Mouse (Mus musculus): ENCODE results near the gene Arrdc5. TPM values are rescaled to one million over a fixed set of nuclear protein-coding genes. Genes with fewer than 3 reads are reported as not detected.
A peak's percentile ranks its signal among the peaks of the same experiment; 100 is the strongest.

The Arrdc5 gene
- not detected in 2 replicates for polyA plus RNA-seq (2016; fragmentation: Nextera tagmentation; extraction: Ambion mirVana)

DNA sequence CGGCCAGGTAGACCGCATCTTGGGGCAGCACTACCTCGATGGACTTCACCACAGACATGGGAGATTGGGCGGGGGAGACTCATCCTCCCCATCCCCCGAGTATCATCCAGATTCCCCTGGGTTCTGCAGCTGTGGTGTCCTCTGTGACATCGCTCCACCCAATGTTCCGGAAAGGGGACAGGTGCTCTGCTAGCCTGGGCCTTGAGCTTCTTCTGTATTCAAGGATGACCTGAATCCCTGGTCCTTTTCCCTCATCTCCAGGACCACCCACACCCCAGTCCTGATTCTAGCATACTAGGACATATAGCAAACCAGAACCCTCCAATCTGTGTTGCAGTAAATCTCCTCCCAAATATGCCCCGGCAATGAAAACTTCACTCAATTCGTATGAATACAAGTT lies at the start of gene Arrdc5:
TSS of gene Arrdc5 (minus strand) at position 101 of the 400 bp plus-strand sequence.
- peaks cover 23% of the 10 kb centered on the region for H3K4me1 ChIP-seq
- no peak within 1 kb of the TSS for H3K4me3 ChIP-seq
- no peak within 1 kb of the TSS for H3K4me2 ChIP-seq (replicated peaks)
- no peaks in the 10 kb centered on the region for H3K9me3 ChIP-seq
- H3K9ac ChIP-seq, result no peak within 1 kb of the TSS
- no peak within 1 kb of the TSS for H3K27ac ChIP-seq
- H3K36me3 ChIP-seq, result no peaks in the 10 kb centered on the region
- ATAC-seq (ENCODE audit: low FRiP score, low read depth), result no peak
- 92% methylated on average over 9 of the region's 9 CpGs for WGBS
- no peaks in the 10 kb centered on the region for H3K27me3 ChIP-seq (replicated peaks)

DNA sequence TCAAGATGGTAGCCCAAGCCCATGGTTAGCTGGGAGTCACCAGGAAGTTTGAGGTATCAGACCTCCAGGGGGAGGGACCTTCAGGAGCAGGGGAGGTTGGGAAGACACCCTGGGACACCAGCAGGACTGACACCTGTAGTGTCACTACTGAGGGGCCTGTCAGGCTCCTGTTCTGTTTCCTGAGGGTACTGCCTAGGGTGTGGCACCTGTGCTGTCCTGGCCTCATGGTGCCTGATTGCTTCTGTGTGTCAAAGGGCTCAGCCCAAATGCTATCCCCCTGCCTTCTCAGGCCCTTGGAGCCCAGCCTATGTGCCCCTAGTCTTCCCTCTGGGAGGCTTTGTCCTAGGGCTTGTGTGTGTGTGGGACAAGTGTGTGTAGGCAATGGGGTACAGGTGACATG lies 48.5 kb upstream of the Arrdc5 start:
- Histone ChIP-seq H3K27ac (no peak overlapping the region), H3K9me3 (no peaks in the 10 kb centered on the region), H3K4me1 (no peaks in the 10 kb centered on the region), H3K4me3 (no peak overlapping the region), H3K27me3 (replicated peaks) (no peaks in the 10 kb centered on the region), H3K36me3 (peaks cover 20% of the 10 kb centered on the region), H3K9ac (no peak overlapping the region), H3K4me2 (replicated peaks) (no peak overlapping the region)
- ATAC-seq (ENCODE audit: low FRiP score, low read depth), result no peak

DNA sequence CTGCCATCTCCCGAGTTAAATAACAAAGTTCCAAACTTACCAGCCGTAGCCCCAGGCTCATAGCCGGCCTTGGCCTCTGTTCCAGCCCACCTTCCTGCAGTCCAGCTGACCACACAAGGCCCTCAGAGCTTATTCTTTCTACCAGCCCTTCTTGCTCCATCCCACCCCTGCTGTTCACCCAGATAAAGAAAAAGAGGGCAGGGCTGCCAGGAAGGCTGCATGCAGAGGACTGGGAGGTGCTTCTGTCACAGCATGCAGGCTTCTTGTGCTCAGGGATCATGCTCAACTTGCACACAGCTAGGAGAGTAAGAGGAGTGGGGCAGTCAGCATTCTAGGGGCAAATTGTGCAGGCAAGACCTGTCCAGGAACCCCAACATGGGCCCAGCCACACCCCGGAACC lies 48.0 kb upstream of the Arrdc5 start:
- Histone ChIP-seq H3K27me3 (replicated peaks) (no peaks in the 10 kb centered on the region), H3K27ac (no peak overlapping the region), H3K4me2 (replicated peaks) (no peak overlapping the region), H3K9ac (no peak overlapping the region), H3K36me3 (peaks cover 15% of the 10 kb centered on the region), H3K4me3 (no peak overlapping the region), H3K9me3 (no peaks in the 10 kb centered on the region), H3K4me1 (no peaks in the 10 kb centered on the region)
- 79% methylated on average over 4 of the region's 4 CpGs for WGBS
- no peak for ATAC-seq (ENCODE audit: low FRiP score, low read depth)

DNA sequence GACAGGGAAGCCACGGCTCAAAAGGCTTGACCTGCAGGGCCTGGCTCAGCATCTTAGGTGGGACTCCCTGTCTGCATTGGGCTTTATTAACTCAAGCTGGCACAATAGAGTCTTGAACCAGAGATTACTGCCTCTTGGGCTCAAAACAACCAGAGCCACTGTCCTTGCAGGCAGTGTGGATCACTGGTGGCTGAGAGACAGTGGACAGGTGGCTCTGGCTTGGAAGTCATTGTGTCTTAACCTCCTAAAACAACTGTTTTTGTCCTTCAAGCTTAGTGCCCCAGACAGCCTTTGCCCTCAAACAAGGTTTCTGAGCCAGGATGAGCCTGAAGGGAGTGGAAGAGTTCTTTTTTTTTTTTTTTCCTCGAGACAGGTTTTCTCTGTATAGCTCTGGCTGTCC lies 45.3 kb upstream of the Arrdc5 start:
- 69% methylated on average over 2 of the region's 2 CpGs for WGBS
- ATAC-seq (ENCODE audit: low FRiP score, low read depth), result no peak
- Histone ChIP-seq H3K4me3 (no peak overlapping the region), H3K27ac (no peak overlapping the region), H3K27me3 (replicated peaks) (no peaks in the 10 kb centered on the region), H3K9ac (no peak overlapping the region), H3K4me2 (replicated peaks) (no peak overlapping the region), H3K9me3 (no peaks in the 10 kb centered on the region), H3K4me1 (peaks cover 3% of the 10 kb centered on the region; the same call in 1 of the 2 replicates), H3K36me3 (0 out of 2 replicates have a peak, but pooled peaks cover 2% of the 10 kb centered on the region)

DNA sequence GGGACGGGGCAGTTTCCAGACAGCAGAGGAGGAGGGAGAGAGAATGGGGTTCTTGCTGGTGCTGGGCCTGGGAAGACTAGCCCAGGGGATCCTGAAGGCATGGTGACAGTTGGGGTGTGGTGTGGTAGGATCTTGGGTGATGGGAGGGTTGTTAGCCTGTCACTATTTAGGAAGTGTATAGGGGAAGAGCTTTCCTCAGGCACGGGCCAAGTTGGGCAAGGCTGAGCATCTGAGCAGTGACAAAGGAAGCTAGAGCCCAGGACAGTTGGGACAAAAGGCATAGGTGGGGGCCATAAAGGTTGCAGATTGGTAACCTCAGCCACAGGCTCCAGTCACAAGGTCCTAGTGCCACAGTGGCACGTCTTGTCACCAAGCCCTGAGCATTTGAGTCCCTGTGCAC lies 43.4 kb upstream of the Arrdc5 start:
- H3K36me3 ChIP-seq, result 0 out of 2 replicates have a peak, but pooled peaks cover 2% of the 10 kb centered on the region
- no peak overlapping the region for H3K27ac ChIP-seq
- WGBS, result 84% methylated on average over 3 of the region's 3 CpGs
- H3K4me2 ChIP-seq (replicated peaks), result no peak overlapping the region
- ATAC-seq (ENCODE audit: low FRiP score, low read depth), result no peak
- H3K9me3 ChIP-seq, result no peaks in the 10 kb centered on the region
- no peak overlapping the region for H3K4me3 ChIP-seq
- H3K4me1 ChIP-seq, result peaks cover 5% of the 10 kb centered on the region; the same call in 1 of the 2 replicates
- H3K27me3 ChIP-seq (replicated peaks), result no peaks in the 10 kb centered on the region
- no peak overlapping the region for H3K9ac ChIP-seq

DNA sequence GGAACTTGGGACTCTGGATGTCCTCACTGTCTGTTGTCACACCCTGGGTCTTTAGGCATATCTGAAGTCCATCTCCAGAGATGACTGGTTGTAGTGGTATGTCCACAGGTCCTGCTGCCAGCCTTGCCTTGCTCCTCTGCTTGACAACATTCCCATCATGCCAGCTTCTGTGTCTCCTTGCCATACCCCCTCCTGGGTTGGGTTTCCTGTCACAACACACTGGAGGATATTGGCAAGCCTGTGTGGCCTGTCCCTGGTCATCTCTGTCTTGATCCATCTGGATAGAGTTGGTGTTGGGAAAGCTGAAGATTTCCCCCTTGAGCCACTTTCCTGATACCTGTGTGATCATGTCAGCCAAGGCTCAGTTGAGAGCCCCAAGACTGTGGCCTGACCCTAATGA lies 40.6 kb upstream of the Arrdc5 start:
- no peak for ATAC-seq (ENCODE audit: low FRiP score, low read depth)

DNA sequence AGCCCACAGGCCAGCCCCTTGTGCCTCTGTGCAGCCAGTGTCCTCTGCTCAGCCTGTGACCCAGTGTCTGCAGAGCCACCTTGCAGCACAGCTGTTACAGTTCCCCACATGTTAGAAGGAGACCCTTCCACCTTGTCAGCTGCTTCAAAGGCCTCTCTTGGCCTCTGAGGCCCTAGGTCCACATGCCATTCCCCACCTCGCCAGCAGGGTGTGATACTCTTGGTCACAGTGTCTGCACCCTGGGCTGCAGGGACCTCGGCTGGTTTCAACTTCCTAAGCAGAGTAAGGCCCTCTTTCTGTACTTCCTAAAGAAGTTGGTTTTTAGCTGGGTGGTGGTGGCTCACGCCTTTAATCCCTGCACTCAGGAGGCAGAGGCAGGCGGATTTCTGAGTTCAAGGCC lies 38.8 kb upstream of the Arrdc5 start:
- no peak overlapping the region for H3K9ac ChIP-seq
- H3K27ac ChIP-seq, result no peak overlapping the region
- no peaks in the 10 kb centered on the region for H3K27me3 ChIP-seq (replicated peaks)
- no peaks in the 10 kb centered on the region; the same call in 1 of the 2 replicates for H3K36me3 ChIP-seq
- 59% methylated on average over 4 of the region's 4 CpGs for WGBS
- H3K9me3 ChIP-seq, result no peaks in the 10 kb centered on the region
- peaks cover 11% of the 10 kb centered on the region; the same call in 1 of the 2 replicates for H3K4me1 ChIP-seq
- H3K4me2 ChIP-seq (replicated peaks), result no peak overlapping the region
- H3K4me3 ChIP-seq, result no peak overlapping the region
- ATAC-seq (ENCODE audit: low FRiP score, low read depth), result no peak

More for the DNA sequence above, 40.6 kb upstream of the Arrdc5 start:
- Histone ChIP-seq H3K9ac (no peak overlapping the region), H3K9me3 (no peaks in the 10 kb centered on the region), H3K36me3 (0 out of 2 replicates have a peak, but pooled peaks cover 2% of the 10 kb centered on the region), H3K27ac (no peak overlapping the region), H3K4me1 (peaks cover 7% of the 10 kb centered on the region; the same call in 1 of the 2 replicates), H3K27me3 (replicated peaks) (no peaks in the 10 kb centered on the region), H3K4me3 (no peak overlapping the region), H3K4me2 (replicated peaks) (no peak overlapping the region)

DNA sequence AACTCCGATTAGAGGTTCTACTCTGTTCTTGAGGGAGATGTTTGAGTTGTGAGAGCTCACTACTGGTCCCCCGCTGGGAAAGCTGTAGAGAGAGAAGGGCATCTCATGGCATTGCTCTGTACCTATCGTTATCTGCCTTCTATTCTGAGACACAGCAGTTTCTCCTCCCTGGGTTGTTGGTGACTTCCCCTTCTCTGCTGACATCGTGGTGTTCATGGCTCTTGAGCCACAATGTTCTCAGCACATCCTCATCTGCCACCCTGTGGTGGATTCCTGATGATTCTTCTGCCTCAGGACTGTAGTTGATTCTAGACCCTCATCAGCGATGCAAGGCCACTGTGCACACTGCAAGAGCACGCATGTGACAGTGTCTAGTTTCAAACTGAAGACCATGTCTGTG lies 37.7 kb upstream of the Arrdc5 start:
- Histone ChIP-seq H3K4me2 (replicated peaks) (no peak overlapping the region), H3K27me3 (replicated peaks) (no peaks in the 10 kb centered on the region), H3K9me3 (no peaks in the 10 kb centered on the region), H3K27ac (no peak overlapping the region), H3K9ac (no peak overlapping the region), H3K4me3 (no peak overlapping the region), H3K4me1 (peaks cover 11% of the 10 kb centered on the region; the same call in 1 of the 2 replicates), H3K36me3 (no peaks in the 10 kb centered on the region; the same call in 1 of the 2 replicates)
- no peak for ATAC-seq (ENCODE audit: low FRiP score, low read depth)
- 96% methylated on average over 6 of the region's 6 CpGs for WGBS

DNA sequence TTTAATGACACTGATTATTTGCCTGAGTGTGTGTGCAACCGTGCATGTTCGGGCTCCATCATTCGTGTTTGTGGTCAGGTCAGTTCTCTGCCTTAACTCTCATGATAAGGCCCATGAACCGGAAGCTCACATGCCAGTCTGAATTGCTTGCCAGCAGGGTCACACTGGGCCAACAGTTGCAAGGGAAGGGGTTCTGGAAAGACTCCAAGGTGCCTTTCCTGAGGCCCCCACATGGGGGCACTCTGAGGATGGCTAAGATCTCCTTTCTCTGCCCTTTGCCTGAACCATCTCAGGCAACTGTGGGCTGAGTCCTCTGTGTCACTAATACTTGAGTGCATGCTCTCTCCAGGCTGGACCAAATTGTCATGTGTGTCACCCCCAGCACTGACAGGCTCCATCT lies 37.1 kb upstream of the Arrdc5 start:
- Histone ChIP-seq H3K36me3 (no peaks in the 10 kb centered on the region; the same call in 1 of the 2 replicates), H3K9me3 (no peaks in the 10 kb centered on the region), H3K4me1 (peaks cover 11% of the 10 kb centered on the region; the same call in 1 of the 2 replicates), H3K27me3 (replicated peaks) (no peaks in the 10 kb centered on the region), H3K9ac (no peak overlapping the region), H3K4me3 (no peak overlapping the region), H3K4me2 (replicated peaks) (no peak overlapping the region), H3K27ac (no peak overlapping the region)
- WGBS, result 66% methylated on average over 4 of the region's 4 CpGs
- no peak for ATAC-seq (ENCODE audit: low FRiP score, low read depth)

DNA sequence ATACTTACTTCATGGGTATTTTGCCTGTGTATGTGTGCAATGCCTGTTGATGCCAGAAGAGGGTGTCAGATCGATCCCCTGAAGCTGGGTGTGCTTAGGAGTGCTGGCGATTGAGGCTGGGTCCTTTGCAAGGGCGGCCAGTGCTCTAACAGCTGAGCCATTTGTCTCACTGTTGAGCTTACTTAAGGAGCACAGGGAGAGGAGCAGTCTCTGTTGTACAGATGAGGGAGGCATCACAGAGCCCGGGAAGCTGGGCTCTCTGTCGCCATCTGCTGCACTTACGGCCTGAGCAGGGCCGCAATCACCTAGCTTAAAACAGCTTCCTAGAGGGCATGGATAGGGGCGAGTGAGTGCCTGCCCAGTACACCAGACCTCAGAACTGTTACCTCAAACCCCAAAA lies 32.9 kb upstream of the Arrdc5 start:
- Histone ChIP-seq H3K27me3 (replicated peaks) (no peaks in the 10 kb centered on the region), H3K9ac (no peak overlapping the region), H3K4me2 (replicated peaks) (no peak overlapping the region), H3K4me1 (peaks cover 38% of the 10 kb centered on the region), H3K4me3 (no peak overlapping the region), H3K9me3 (no peaks in the 10 kb centered on the region), H3K27ac (no peak overlapping the region), H3K36me3 (no peaks in the 10 kb centered on the region; the same call in 1 of the 2 replicates)
- 38% methylated on average over 8 of the region's 8 CpGs for WGBS
- no peak for ATAC-seq (ENCODE audit: low FRiP score, low read depth)

DNA sequence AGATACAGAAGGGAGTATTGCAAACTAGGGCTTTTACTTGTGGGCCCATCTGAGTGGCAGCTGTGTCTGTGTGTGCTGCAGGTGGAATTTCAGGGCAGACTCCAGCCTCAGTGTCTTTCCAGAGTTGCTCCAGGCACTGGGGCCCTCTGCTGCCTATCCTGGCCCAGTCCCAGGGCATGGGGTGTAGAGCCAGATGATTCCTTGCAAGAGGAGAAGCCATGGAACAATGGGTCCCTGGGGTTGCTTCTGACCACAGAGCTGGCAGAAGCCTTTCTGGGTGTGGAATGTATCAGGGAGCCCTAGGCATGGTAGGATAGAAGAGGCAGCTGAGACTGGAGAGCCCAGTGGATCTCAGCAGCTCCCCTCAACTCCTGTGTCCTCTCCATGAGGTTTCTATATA lies 31.2 kb upstream of the Arrdc5 start:
- no peak overlapping the region for H3K9ac ChIP-seq
- H3K4me1 ChIP-seq, result peaks cover 51% of the 10 kb centered on the region
- no peak overlapping the region for H3K27ac ChIP-seq
- H3K36me3 ChIP-seq, result no peaks in the 10 kb centered on the region; the same call in 1 of the 2 replicates
- no peaks in the 10 kb centered on the region for H3K27me3 ChIP-seq (replicated peaks)
- H3K4me2 ChIP-seq (replicated peaks), result no peak overlapping the region
- no peaks in the 10 kb centered on the region for H3K9me3 ChIP-seq
- ATAC-seq (ENCODE audit: low FRiP score, low read depth), result no peak
- no peak overlapping the region for H3K4me3 ChIP-seq

DNA sequence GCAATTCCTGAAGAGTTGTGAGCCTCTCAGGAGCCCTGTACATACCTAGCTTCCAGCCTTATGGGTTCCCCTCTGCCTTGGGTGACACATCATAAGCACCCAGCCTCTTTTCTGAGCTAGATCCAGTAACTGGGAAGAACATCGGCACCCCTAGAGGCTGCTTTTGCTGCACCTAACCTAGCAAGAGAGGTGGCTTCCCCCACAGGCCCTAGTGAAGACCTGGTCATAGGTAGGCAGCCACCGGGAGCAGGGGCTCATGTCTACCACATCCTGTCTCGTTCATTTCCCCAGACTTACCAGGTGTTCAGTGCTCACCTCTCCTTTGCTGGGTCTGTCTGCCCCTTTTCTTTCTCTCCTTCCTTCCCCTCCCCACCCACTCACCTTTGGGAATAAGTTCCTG lies 30.3 kb upstream of the Arrdc5 start:
- Histone ChIP-seq H3K4me3 (no peak overlapping the region), H3K9me3 (no peaks in the 10 kb centered on the region), H3K27ac (no peak overlapping the region), H3K36me3 (no peaks in the 10 kb centered on the region; the same call in 1 of the 2 replicates), H3K9ac (0 out of 2 replicates have a peak overlapping the region, but pooled peaks have one; percentile 3), H3K27me3 (replicated peaks) (no peaks in the 10 kb centered on the region), H3K4me2 (replicated peaks) (no peak overlapping the region), H3K4me1 (peaks cover 46% of the 10 kb centered on the region)
- ATAC-seq (ENCODE audit: low FRiP score, low read depth), result no peak
- WGBS, result 76% methylated on average over 3 of the region's 3 CpGs

DNA sequence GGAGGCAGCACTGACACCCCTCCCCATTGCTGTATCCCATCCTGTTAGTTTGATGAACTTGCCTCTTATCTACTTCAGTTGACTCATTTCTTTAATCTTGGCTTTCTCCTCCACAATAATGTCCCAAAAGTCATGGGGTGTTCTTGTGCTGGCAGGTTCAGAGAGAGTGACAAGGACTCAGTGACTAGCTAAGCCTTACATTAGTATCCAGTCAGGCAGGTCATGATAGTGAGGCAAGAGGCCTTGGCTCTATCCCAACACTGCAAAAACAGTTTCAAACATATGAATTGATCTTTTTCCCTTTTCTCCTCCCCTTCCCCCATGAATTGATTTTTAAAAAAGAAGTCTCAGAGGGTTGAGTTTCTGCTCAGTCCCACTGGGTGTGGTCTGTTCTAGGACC lies 29.2 kb upstream of the Arrdc5 start:
- Histone ChIP-seq H3K36me3 (no peaks in the 10 kb centered on the region), H3K27ac (no peak overlapping the region), H3K9ac (no peak overlapping the region), H3K9me3 (no peaks in the 10 kb centered on the region), H3K27me3 (replicated peaks) (no peaks in the 10 kb centered on the region), H3K4me3 (no peak overlapping the region), H3K4me2 (replicated peaks) (no peak overlapping the region), H3K4me1 (peaks cover 45% of the 10 kb centered on the region)
- ATAC-seq (ENCODE audit: low FRiP score, low read depth), result no peak
